Mouse (Mus musculus): ENCODE measurements at regions not wholly inside any gene's neighbourhood (a gene's known extent, or its start where the extent isn't known, plus 50 kb on each side); places are given as distances from the start of the nearest gene placed in this dataset.

- no peak for TF ChIP-seq GATA1 (IDR thresholded peaks at IDR 0.05; ENCODE audit: low read length)
- no peak for TF ChIP-seq TAL1 (IDR thresholded peaks at IDR 0.05; ENCODE audit: low read length)
These were observed 64.1 kb upstream of the Runx3 start for GRCm38 (mm10) chr4:135056371-135056770.
